Mouse (Mus musculus): Measurements from ENCODE around the gene Spire2.
"Not testable (repeated sequence)": the region's sequence is repeated elsewhere in the genome, so short reads cannot be mapped to it uniquely, and the experiment has no call there.

Spire2 gene

GRCm38 (mm10) chr8:123381711-123382110 lies 49.2 kb downstream of the Spire2 start:
- in situ Hi-C loops (cut with MboI, MseI) = no loop called here

GRCm38 (mm10) chr8:123382516-123382915 lies 50.0 kb downstream of the Spire2 start:
- in situ Hi-C loops (cut with MboI, MseI) = no loop called here

GRCm38 (mm10) chr8:123384883-123385540 lies 52.5 kb downstream of the Spire2 start:
- in situ Hi-C loops (cut with MboI, MseI) = no loop called here

GRCm38 (mm10) chr8:123387041-123387440 lies 54.5 kb downstream of the Spire2 start:
- in situ Hi-C loops (cut with MboI, MseI) = no loop called here

- in situ Hi-C loops (cut with MboI, MseI) = no loop called here
Observed at GRCm38 (mm10) chr8:123387801-123388200, 55.3 kb downstream of the Spire2 start.

- in situ Hi-C loops (cut with MboI, MseI) = no loop called here
Observed at GRCm38 (mm10) chr8:123389026-123389425, 56.5 kb downstream of the Spire2 start.

- in situ Hi-C loops (cut with MboI, MseI) = no loop called here
Observed at GRCm38 (mm10) chr8:123398308-123398707, 65.8 kb downstream of the Spire2 start.

- in situ Hi-C loops (cut with MboI, MseI) = no loop called here
Observed at GRCm38 (mm10) chr8:123401936-123402335, 69.4 kb downstream of the Spire2 start.

- in situ Hi-C loops (cut with MboI, MseI) = no loop called here
Observed at GRCm38 (mm10) chr8:123402730-123403326, 70.3 kb downstream of the Spire2 start.

- in situ Hi-C loops (cut with MboI, MseI) = no loop called here
Observed at GRCm38 (mm10) chr8:123404521-123404920, 72.0 kb downstream of the Spire2 start.

GRCm38 (mm10) chr8:123406786-123407185 lies 74.3 kb downstream of the Spire2 start, which contains the start of gene Mc1r:
TSS of gene Mc1r (plus strand) at chr8:123407107.
- in situ Hi-C loops (cut with MboI, MseI) = no loop called here

GRCm38 (mm10) chr8:123407612-123408011 lies 75.1 kb downstream of the Spire2 start:
- in situ Hi-C loops (cut with MboI, MseI) = no loop called here

GRCm38 (mm10) chr8:123408586-123409544 lies 76.4 kb downstream of the Spire2 start:
- in situ Hi-C loops (cut with MboI, MseI) = no loop called here

GRCm38 (mm10) chr8:123410049-123410587 lies 77.6 kb downstream of the Spire2 start:
- in situ Hi-C loops (cut with MboI, MseI) = no loop called here

- in situ Hi-C loops (cut with MboI, MseI) = no loop called here
Observed at GRCm38 (mm10) chr8:123410788-123411187, 78.3 kb downstream of the Spire2 start.

- in situ Hi-C loops (cut with MboI, MseI) = no loop called here
Observed at GRCm38 (mm10) chr8:123411246-123411645, 78.7 kb downstream of the Spire2 start, which contains the start of gene Tubb3. TSS of gene Tubb3 (plus strand) at chr8:123411424.

GRCm38 (mm10) chr8:123411781-123412327 lies 79.3 kb downstream of the Spire2 start:
- in situ Hi-C loops (cut with MboI, MseI) = no loop called here

- in situ Hi-C loops (cut with MboI, MseI) = no loop called here
Observed at GRCm38 (mm10) chr8:123412560-123413170, 80.2 kb downstream of the Spire2 start.

- in situ Hi-C loops (cut with MboI, MseI) = no loop called here
Observed at GRCm38 (mm10) chr8:123414255-123414654, 81.7 kb downstream of the Spire2 start.

- in situ Hi-C loops (cut with MboI, MseI) = not testable (repeated sequence)
Observed at GRCm38 (mm10) chr8:123414997-123415696, 82.6 kb downstream of the Spire2 start.
